Mouse (Mus musculus): Measurements from ENCODE around the gene Trim71. TPM values are rescaled to one million over a fixed set of nuclear protein-coding genes. Genes with fewer than 3 reads are reported as not detected.

The Trim71 gene
- 0.01 TPM for polyA plus RNA-seq (2012; fragmentation: generic; extraction: Trizol)

DNA sequence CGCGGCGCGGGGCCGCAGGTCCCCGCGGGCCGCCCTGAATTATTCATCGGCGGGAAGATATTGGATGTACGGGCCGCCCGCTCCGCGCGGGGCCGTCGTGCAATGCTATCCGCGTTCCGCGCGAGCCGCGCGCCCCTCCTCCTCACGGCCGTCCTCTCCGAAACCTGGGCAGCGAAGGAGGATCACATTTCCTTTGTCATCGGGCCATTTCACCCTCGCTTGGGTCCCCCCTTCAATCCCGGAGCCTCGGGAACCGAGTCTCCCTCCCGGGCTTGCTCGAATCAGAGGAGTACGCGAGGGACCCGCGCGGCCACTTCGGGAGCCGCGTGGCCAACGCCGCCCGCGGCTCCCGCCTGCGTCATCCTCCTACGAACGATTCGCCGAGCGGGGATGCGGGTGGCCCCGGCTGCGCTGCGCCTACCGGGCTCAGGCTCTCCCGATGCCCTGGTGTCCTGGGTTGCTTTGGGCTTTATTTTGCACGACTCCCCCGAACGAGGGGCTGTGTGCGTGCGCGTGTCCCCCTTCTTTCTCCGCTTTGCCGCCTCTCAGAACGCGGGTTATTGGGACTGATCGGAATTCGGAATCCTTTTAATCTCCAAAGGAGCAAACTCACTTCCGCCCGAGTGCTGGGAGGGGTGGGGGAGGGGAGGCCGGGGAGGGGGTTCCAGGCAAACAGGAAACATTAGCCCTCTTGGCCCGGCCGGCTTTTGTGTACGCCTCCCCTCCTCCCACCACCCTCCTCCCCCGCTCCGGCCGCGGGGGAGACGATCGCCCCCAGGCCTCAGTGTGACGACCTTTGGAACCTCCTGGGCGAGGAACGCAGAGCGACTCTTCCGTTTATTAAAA, at the start of gene Trim71:
Trim71 (minus strand) TSS at position 609 of the 846 bp plus-strand sequence.
- Histone ChIP-seq H3K79me2 (ENCODE audit: control insufficient read depth, insufficient read depth) (no peaks in the 10 kb centered on the region), H3K4me3 (no peak within 1 kb of the TSS), H3K36me3 (ENCODE audit: control insufficient read depth, insufficient read depth) (no peaks in the 10 kb centered on the region), H3K4me2 (ENCODE audit: low read depth) (peak within 1 kb of the TSS; percentile 38), H3ac (ENCODE audit: control insufficient read depth, insufficient read length) (no peak within 1 kb of the TSS), H3K27me3 (ENCODE audit: control insufficient read depth, insufficient read depth, insufficient read length) (peaks cover 51% of the 10 kb centered on the region)
- no peak for TF ChIP-seq E2F4 (IDR thresholded peaks at IDR 0.05; ENCODE audit: insufficient read depth)
- no peak for TF ChIP-seq REST (IDR thresholded peaks at IDR 0.05; ENCODE audit: insufficient read depth, insufficient read length)
- no peak for TF ChIP-seq SRF (IDR thresholded peaks at IDR 0.05; ENCODE audit: control insufficient read depth, insufficient read length, low read depth)
- TF ChIP-seq TCF3 (IDR thresholded peaks at IDR 0.05; ENCODE audit: insufficient read length, low read depth) = no peak

- Histone ChIP-seq H3K36me3 (ENCODE audit: control insufficient read depth, insufficient read depth) (peaks cover 6% of the 10 kb centered on the region), H3K4me3 (no peak overlapping the region)
- TF ChIP-seq POLR2A (IDR thresholded peaks at IDR 0.05; ENCODE audit: insufficient read length, low read depth) (no peak), TCF12 (IDR thresholded peaks at IDR 0.05; ENCODE audit: insufficient read depth, poor library complexity, severe bottlenecking) (no peak), POLR2AphosphoS2 (IDR thresholded peaks at IDR 0.05; ENCODE audit: insufficient read length, low read depth) (no peak), TCF3 (IDR thresholded peaks at IDR 0.05; ENCODE audit: insufficient read length, low read depth) (no peak), REST (IDR thresholded peaks at IDR 0.05; ENCODE audit: insufficient read depth, insufficient read length) (no peak), CEBPB (IDR thresholded peaks at IDR 0.05; ENCODE audit: insufficient read depth, poor library complexity, severe bottlenecking) (no peak), USF1 (IDR thresholded peaks at IDR 0.05; ENCODE audit: low read depth) (no peak), MYOG (IDR thresholded peaks at IDR 0.05; ENCODE audit: control insufficient read depth in 1 of 3, insufficient read depth in 1 of 3, insufficient read length in 2 of 3, low read depth in 2 of 3) (no peak), MAX (IDR thresholded peaks at IDR 0.05; ENCODE audit: low read depth) (no peak), SRF (IDR thresholded peaks at IDR 0.05; ENCODE audit: control insufficient read depth, insufficient read length, low read depth) (no peak), E2F4 (IDR thresholded peaks at IDR 0.05; ENCODE audit: insufficient read depth) (no peak)
Measured at GRCm38 (mm10) chr9:114613026-114613425, 48.9 kb upstream of the Trim71 start.

GRCm38 (mm10) chr9:114612566-114612965, 48.4 kb upstream of the Trim71 start:
- no peak overlapping the region for H3K4me3 ChIP-seq
- TF ChIP-seq MYOD1 (IDR thresholded peaks at IDR 0.05; ENCODE audit: control insufficient read depth in 1 of 3, insufficient read length in 2 of 3, low read depth in 2 of 3) (no peak), TCF3 (IDR thresholded peaks at IDR 0.05; ENCODE audit: insufficient read length, low read depth) (no peak), CEBPB (IDR thresholded peaks at IDR 0.05; ENCODE audit: insufficient read depth, poor library complexity, severe bottlenecking) (no peak), TCF12 (IDR thresholded peaks at IDR 0.05; ENCODE audit: insufficient read depth, poor library complexity, severe bottlenecking) (no peak), POLR2AphosphoS2 (IDR thresholded peaks at IDR 0.05; ENCODE audit: insufficient read length, low read depth) (no peak), MYOG (IDR thresholded peaks at IDR 0.05; ENCODE audit: control insufficient read depth in 1 of 3, insufficient read depth in 1 of 3, insufficient read length in 2 of 3, low read depth in 2 of 3) (no peak), MAX (IDR thresholded peaks at IDR 0.05; ENCODE audit: low read depth) (no peak), REST (IDR thresholded peaks at IDR 0.05; ENCODE audit: insufficient read depth, insufficient read length) (no peak), SRF (IDR thresholded peaks at IDR 0.05; ENCODE audit: control insufficient read depth, insufficient read length, low read depth) (no peak), E2F4 (IDR thresholded peaks at IDR 0.05; ENCODE audit: insufficient read depth) (no peak), USF1 (IDR thresholded peaks at IDR 0.05; ENCODE audit: low read depth) (no peak), POLR2A (IDR thresholded peaks at IDR 0.05; ENCODE audit: insufficient read length, low read depth) (no peak)
- H3K79me2 ChIP-seq (ENCODE audit: control insufficient read depth, insufficient read depth) = no peaks in the 10 kb centered on the region
- H3ac ChIP-seq (ENCODE audit: control insufficient read depth, insufficient read length) = no peak overlapping the region
- H3K4me2 ChIP-seq (ENCODE audit: low read depth) = no peak overlapping the region
- H3K36me3 ChIP-seq (ENCODE audit: control insufficient read depth, insufficient read depth) = peaks cover 6% of the 10 kb centered on the region
- no peaks in the 10 kb centered on the region for H3K27me3 ChIP-seq (ENCODE audit: control insufficient read depth, insufficient read depth, insufficient read length)

More at GRCm38 (mm10) chr9:114613026-114613425, 48.9 kb upstream of the Trim71 start:
- H3K27me3 ChIP-seq (ENCODE audit: control insufficient read depth, insufficient read depth, insufficient read length) = no peaks in the 10 kb centered on the region
- no peaks in the 10 kb centered on the region for H3K79me2 ChIP-seq (ENCODE audit: control insufficient read depth, insufficient read depth)
- no peak overlapping the region for H3ac ChIP-seq (ENCODE audit: control insufficient read depth, insufficient read length)
- no peak overlapping the region for H3K4me2 ChIP-seq (ENCODE audit: low read depth)

- Histone ChIP-seq H3K4me2 (ENCODE audit: low read depth) (no peak overlapping the region), H3ac (ENCODE audit: control insufficient read depth, insufficient read length) (no peak overlapping the region), H3K27me3 (ENCODE audit: control insufficient read depth, insufficient read depth, insufficient read length) (no peaks in the 10 kb centered on the region), H3K79me2 (ENCODE audit: control insufficient read depth, insufficient read depth) (no peaks in the 10 kb centered on the region), H3K4me3 (no peak overlapping the region), H3K36me3 (ENCODE audit: control insufficient read depth, insufficient read depth) (peaks cover 3% of the 10 kb centered on the region)
- TF ChIP-seq POLR2A (IDR thresholded peaks at IDR 0.05; ENCODE audit: insufficient read length, low read depth) = no peak
- TF ChIP-seq MAX (IDR thresholded peaks at IDR 0.05; ENCODE audit: low read depth) = no peak
- no peak for TF ChIP-seq TCF3 (IDR thresholded peaks at IDR 0.05; ENCODE audit: insufficient read length, low read depth)
- TF ChIP-seq TCF12 (IDR thresholded peaks at IDR 0.05; ENCODE audit: insufficient read depth, poor library complexity, severe bottlenecking) = no peak
- TF ChIP-seq MYOD1 (IDR thresholded peaks at IDR 0.05; ENCODE audit: control insufficient read depth in 1 of 3, insufficient read length in 2 of 3, low read depth in 2 of 3) = no peak
- no peak for TF ChIP-seq CEBPB (IDR thresholded peaks at IDR 0.05; ENCODE audit: insufficient read depth, poor library complexity, severe bottlenecking)
Measured at GRCm38 (mm10) chr9:114610266-114610665, 46.1 kb upstream of the Trim71 start.
